Mouse (Mus musculus) liver, embryonic 11.5 days (tissue): ENCODE data around the gene Clybl. TPM values are rescaled to one million over a fixed set of nuclear protein-coding genes. Genes with fewer than 3 reads are reported as not detected.

Source experiments
- ATAC-seq: fragments of 200-750 bp; cut with Nextera tagmentation; replicated peaks from 2 replicates; pipeline ENCODE4 v1.8.0; 2017; ENCODE audit warnings: moderate number of reproducible peaks, mild to moderate bottlenecking, moderate TSS enrichment, moderate library complexity; ENCODE audit not compliant: low FRiP score
- DNase-seq: peaks from one replicate; pipeline ENCODE4 v3.0.0-alpha.2; 2017; ENCODE audit warnings: low spot score
- H3K27ac ChIP-seq: fragments of 300-500 bp; sonication (generic); 2 replicates; pipeline ENCODE4 v1.5.1; 2014; ENCODE audit warnings: mild to moderate bottlenecking, low read depth, low read length, control low read depth
- H3K27me3 ChIP-seq: fragments of 300-500 bp; sonication (generic); replicated peaks from 2 replicates; pipeline ENCODE4 v1.6.1; 2014; ENCODE audit warnings: low read length, mixed read lengths; ENCODE audit not compliant: control insufficient read depth, insufficient read depth
- H3K36me3 ChIP-seq: fragments of 300-500 bp; sonication (generic); 2 replicates; pipeline ENCODE4 v1.6.1; 2014; ENCODE audit warnings: mild to moderate bottlenecking, low read length, moderate library complexity, mixed read lengths; ENCODE audit not compliant: control insufficient read depth, insufficient read depth
- H3K4me1 ChIP-seq: fragments of 300-500 bp; sonication (generic); replicated peaks from 2 replicates; pipeline ENCODE4 v1.6.1; 2014; ENCODE audit warnings: low read length, mixed read lengths; ENCODE audit not compliant: control insufficient read depth, insufficient read depth
- H3K4me2 ChIP-seq: fragments of 300-500 bp; sonication (generic); 2 replicates; pipeline ENCODE4 v1.6.1; 2014; ENCODE audit warnings: mild to moderate bottlenecking, control low read depth, moderate library complexity
- H3K4me3 ChIP-seq: fragments of 300-500 bp; sonication (generic); 2 replicates; pipeline ENCODE4 v1.5.1; 2014; ENCODE audit warnings: low read depth, low read length, control low read depth
- H3K9ac ChIP-seq: fragments of 300-500 bp; sonication (generic); 2 replicates; pipeline ENCODE4 v1.6.1; 2014; ENCODE audit warnings: low read depth, low read length, control low read depth
- H3K9me3 ChIP-seq: fragments of 300-500 bp; sonication (generic); 2 replicates; pipeline ENCODE4 v1.6.1; 2016; ENCODE audit warnings: low read length, inconsistent platforms, mixed read lengths; ENCODE audit not compliant: control insufficient read depth
- WGBS: fragments of 180-500 bp; shearing (Covaris S2); extraction: QIAGEN DNeasy Blood & Tissue Kit; methylation state at CpG from one replicate; pipeline ENCODE4 v1.1.7; 2014; 5-methylcytosine and 5-hydroxymethylcytosine counted together
- polyA plus RNA-seq: library from polyadenylated mRNA; unstranded; fragments of >200 nt; fragmentation: Nextera tagmentation; extraction: Ambion mirVana; gene quantifications from 2 replicates; pipeline ENCODE4 v1.2.1, GENCODE M21; 2014

The Clybl gene
- polyA plus RNA-seq, 1 experiment from 2014 or later: 44.4 TPM

- Histone ChIP-seq H3K36me3 (peaks cover 5% of the 10 kb centered on the region; the same call in 1 of the 2 replicates), H3K9ac (no peak overlapping the region), H3K9me3 (no peaks in the 10 kb centered on the region), H3K27me3 (no peaks in the 10 kb centered on the region), H3K4me3 (no peak overlapping the region), H3K27ac (no peak overlapping the region), H3K4me2 (no peak overlapping the region), H3K4me1 (no peaks in the 10 kb centered on the region)
- no peak for DNase-seq
- ATAC-seq: 0 out of 2 replicates have a peak, but pooled peaks have one; percentile 11
- WGBS: 90% methylated on average over 1 of the region's 1 CpGs
Measured at GRCm38 (mm10) chr14:122160916-122161315, 20.6 kb upstream of the Clybl start.

GRCm38 (mm10) chr14:122168912-122169311 lies 12.6 kb upstream of the Clybl start:
- H3K27ac ChIP-seq: no peak overlapping the region
- H3K4me2 ChIP-seq: no peak overlapping the region
- H3K4me3 ChIP-seq: no peak overlapping the region
- H3K9ac ChIP-seq: no peak overlapping the region
- no peaks in the 10 kb centered on the region for H3K9me3 ChIP-seq
- 79% methylated on average over 7 of the region's 7 CpGs for WGBS
- no peaks in the 10 kb centered on the region for H3K4me1 ChIP-seq
- DNase-seq: no peak
- H3K36me3 ChIP-seq: no peaks in the 10 kb centered on the region; the same call in 1 of the 2 replicates
- H3K27me3 ChIP-seq: no peaks in the 10 kb centered on the region
- no peak for ATAC-seq

DNA sequence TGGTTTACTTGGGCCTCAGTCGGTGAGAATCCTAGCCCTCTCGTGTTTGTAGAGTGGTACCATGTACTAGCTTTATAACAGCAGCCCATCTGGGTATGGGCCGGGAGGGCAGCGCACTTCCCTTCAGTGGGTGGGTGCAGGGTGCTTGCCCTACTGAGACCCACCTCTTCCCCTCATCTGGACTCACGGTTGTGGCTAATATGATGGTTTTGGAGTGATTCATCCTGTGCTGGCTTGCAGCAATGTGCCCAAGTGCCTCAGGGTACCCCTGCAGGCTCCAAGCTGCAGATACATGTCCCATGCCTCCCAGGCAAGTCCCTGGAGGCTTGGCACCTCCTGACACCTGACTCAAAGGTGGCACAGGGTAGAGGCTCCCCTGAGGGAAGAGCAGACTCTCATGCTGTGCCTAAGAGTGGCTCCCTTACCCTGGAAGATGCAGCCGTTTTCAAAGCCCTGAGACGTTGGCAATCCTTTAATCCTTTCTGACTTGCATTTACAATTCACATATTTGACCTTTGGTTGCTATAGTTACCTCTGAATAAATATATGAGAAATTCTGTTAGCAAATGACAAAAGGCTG lies 11.2 kb upstream of the Clybl start:
- no peak for DNase-seq
- Histone ChIP-seq H3K27ac (no peak overlapping the region), H3K4me3 (no peak overlapping the region), H3K9me3 (no peaks in the 10 kb centered on the region), H3K9ac (no peak overlapping the region), H3K27me3 (no peaks in the 10 kb centered on the region), H3K36me3 (no peaks in the 10 kb centered on the region), H3K4me1 (no peaks in the 10 kb centered on the region), H3K4me2 (no peak overlapping the region)
- 75% methylated on average over 7 of the region's 7 CpGs for WGBS
- 0 out of 2 replicates have a peak, but pooled peaks have one; percentile 13 for ATAC-seq

DNA sequence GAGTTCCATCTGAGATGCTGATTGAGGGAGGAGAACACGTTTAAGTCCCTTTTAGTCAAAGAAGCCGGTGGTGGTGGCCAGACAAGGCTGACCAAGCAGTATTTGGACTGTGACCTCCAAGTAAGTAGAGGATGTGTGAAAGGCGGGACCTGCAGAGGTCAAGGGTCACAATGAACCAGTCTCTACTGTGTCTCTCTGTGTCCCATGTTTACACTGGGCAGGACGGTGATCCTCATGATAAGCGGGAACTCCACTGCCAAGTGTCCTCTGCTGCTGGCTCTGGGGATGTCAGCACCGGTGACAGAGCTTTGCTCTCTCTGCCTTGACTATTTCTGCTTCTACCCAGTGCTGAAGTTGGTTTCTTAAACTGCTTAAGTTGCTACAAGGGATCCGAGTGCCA lies 10.5 kb upstream of the Clybl start:
- Histone ChIP-seq H3K4me3 (no peak overlapping the region), H3K36me3 (no peaks in the 10 kb centered on the region), H3K9me3 (no peaks in the 10 kb centered on the region), H3K4me1 (no peaks in the 10 kb centered on the region), H3K27ac (no peak overlapping the region), H3K9ac (no peak overlapping the region), H3K4me2 (no peak overlapping the region), H3K27me3 (no peaks in the 10 kb centered on the region)
- DNase-seq (no peak), ATAC-seq (no peak)
- WGBS: 74% methylated on average over 7 of the region's 7 CpGs

DNA sequence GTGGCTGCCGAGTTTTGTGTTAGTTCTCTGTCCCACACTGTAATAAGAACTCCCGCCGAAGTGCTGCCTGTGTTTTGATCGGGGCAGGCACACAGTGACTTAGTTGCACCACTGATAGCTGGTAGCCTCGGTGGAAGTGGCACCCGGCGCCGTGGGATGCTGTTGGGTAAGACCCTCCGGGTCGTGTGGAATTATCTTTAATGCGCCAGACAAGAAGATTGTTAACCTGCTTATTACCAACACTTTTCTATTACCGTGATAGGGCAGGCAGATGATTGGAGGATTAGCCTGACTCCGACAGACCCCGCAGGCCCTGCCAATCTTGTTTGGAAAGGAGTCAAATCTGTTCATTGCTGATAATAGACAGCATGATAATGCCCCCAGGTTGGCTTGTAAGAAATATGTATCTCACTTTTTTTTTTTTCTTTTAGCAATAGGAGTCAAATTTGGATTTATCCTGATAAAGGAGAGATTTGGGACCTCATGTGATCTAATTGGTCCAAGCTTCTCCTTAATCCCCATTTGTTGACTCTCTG lies 5.2 kb upstream of the Clybl start:
- H3K9me3 ChIP-seq: no peaks in the 10 kb centered on the region
- WGBS: 74% methylated on average over 14 of the region's 14 CpGs
- H3K4me3 ChIP-seq: no peak overlapping the region
- no peak overlapping the region for H3K27ac ChIP-seq
- no peaks in the 10 kb centered on the region for H3K27me3 ChIP-seq
- no peak overlapping the region for H3K4me2 ChIP-seq
- peaks cover 2% of the 10 kb centered on the region; the same call in 1 of the 2 replicates for H3K4me1 ChIP-seq
- H3K9ac ChIP-seq: no peak overlapping the region
- ATAC-seq (no peak), DNase-seq (no peak)
- no peaks in the 10 kb centered on the region for H3K36me3 ChIP-seq

DNA sequence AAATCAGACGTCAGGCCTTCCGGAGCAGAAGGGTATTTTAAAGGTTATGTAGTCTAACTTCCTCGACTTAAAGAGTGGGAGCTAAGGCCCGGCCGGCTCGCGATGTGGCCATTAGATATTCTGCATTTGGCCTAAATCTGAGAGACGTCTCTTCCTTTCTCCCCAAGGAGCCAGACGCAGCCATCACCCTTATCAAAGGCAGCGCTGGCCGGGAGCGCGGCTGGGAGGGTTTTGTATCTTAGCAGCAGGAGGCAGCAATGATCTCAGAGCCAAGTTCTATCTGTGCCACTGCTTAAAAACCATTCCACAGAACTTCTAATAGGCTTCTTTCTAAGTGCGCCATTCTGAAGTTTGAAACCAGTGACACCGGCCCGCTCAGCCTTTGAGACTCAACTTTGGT lies 2.2 kb upstream of the Clybl start:
- WGBS: 49% methylated on average over 16 of the region's 16 CpGs
- H3K9ac ChIP-seq: no peak overlapping the region
- no peaks in the 10 kb centered on the region for H3K27me3 ChIP-seq
- no peaks in the 10 kb centered on the region for H3K36me3 ChIP-seq
- H3K9me3 ChIP-seq: no peaks in the 10 kb centered on the region
- peaks cover 16% of the 10 kb centered on the region for H3K4me1 ChIP-seq
- no peak overlapping the region for H3K4me2 ChIP-seq
- H3K4me3 ChIP-seq: no peak overlapping the region
- DNase-seq (no peak), ATAC-seq (no peak)
- no peak overlapping the region for H3K27ac ChIP-seq

DNA sequence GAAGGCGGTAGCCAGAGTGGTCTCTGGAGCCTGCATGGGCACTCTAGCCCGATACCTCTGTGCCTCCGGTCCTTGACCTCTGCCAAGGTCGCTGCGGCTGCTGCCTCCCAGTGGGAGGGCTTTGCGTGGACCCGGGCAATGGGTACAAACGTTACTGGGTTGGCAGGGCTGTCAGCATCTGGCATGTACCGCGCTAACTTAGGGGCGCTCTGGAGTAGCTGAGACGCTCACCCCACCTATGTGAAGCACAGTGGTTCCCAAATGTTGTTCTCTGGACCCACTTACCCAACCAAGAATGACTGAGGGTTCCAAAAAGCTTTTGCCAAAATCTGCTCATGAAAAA lies 282 bp downstream of the Clybl start:
- H3K4me1 ChIP-seq: peaks cover 16% of the 10 kb centered on the region
- H3K9ac ChIP-seq: peak overlapping the region; percentile 79
- WGBS: 0% methylated on average over 12 of the region's 12 CpGs
- peak overlapping the region; percentile 80 for H3K4me2 ChIP-seq
- H3K27me3 ChIP-seq: no peaks in the 10 kb centered on the region
- peak overlapping the region; percentile 74 for H3K4me3 ChIP-seq
- H3K36me3 ChIP-seq: no peaks in the 10 kb centered on the region
- no peaks in the 10 kb centered on the region for H3K9me3 ChIP-seq
- DNase-seq (no peak), ATAC-seq (peak; percentile 66)
- peak overlapping the region; percentile 62 for H3K27ac ChIP-seq

GRCm38 (mm10) chr14:122182220-122182619 lies 716 bp downstream of the Clybl start:
- H3K9ac ChIP-seq: peak overlapping the region; percentile 79
- H3K4me1 ChIP-seq: peaks cover 16% of the 10 kb centered on the region
- H3K9me3 ChIP-seq: no peaks in the 10 kb centered on the region
- H3K27ac ChIP-seq: no peak overlapping the region
- H3K4me2 ChIP-seq: peak overlapping the region; percentile 80
- 57% methylated on average over 6 of the region's 6 CpGs for WGBS
- H3K27me3 ChIP-seq: no peaks in the 10 kb centered on the region
- no peaks in the 10 kb centered on the region for H3K36me3 ChIP-seq
- H3K4me3 ChIP-seq: peak overlapping the region; percentile 74
- no peak for DNase-seq
- 0 out of 2 replicates have a peak, but pooled peaks have one; percentile 13 for ATAC-seq

DNA sequence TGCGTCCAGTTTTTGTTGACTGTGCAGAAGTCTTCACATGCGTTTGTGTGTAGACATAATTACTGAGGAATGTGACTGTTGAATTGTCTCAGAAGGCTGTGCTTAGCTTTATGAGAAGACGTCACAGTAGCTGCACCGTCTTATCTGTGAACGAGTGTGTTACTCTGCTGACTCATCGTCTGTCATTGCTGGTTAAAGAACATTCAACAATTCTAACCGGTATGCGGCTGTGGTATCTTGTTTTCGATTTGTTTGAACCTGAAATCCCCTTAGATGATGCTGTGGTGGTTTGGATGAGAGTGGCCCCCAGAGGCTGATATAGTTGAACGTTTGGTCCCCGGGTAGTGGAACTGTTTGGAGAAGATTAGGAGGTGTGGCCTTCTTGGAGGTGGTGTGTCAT lies 2.5 kb downstream of the Clybl start:
- Histone ChIP-seq H3K9ac (no peak overlapping the region), H3K27ac (0 out of 2 replicates have a peak overlapping the region, but pooled peaks have one; percentile 62), H3K4me2 (peak overlapping the region; percentile 22), H3K36me3 (no peaks in the 10 kb centered on the region), H3K27me3 (no peaks in the 10 kb centered on the region), H3K4me3 (no peak overlapping the region), H3K4me1 (peaks cover 16% of the 10 kb centered on the region), H3K9me3 (no peaks in the 10 kb centered on the region)
- 52% methylated on average over 11 of the region's 11 CpGs for WGBS
- ATAC-seq: 0 out of 2 replicates have a peak, but pooled peaks have one; percentile 13
- DNase-seq: no peak
